Mouse (Mus musculus): ENCODE data around the gene Usp47. TPM values are rescaled to one million over a fixed set of nuclear protein-coding genes. Genes with fewer than 3 reads are reported as not detected.

The Usp47 gene
- total and polyA plus RNA-seq, 3 experiments = 37.3 to 122 (median 47.8) TPM

DNA sequence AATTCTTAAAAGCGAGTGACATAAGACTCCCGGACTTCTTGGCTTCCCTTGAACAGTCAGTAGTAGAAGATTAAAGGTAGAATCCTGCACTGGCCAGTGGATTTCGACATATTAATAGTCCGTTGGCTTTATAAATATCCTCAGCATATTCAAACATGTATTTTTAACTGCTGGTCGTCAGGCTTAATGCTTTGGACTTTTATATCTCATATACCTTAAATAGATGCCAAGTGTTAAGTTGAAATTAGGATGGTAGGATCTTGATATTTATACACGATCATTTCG is 1.1 kb downstream of the Usp47 start:
- Histone ChIP-seq H3K4me3 (ENCODE audit: control insufficient read depth in 1 of 2, insufficient read depth in 1 of 2, low read depth in 2 of 2, low read length in 2 of 2) (peak overlapping the region; percentile 74 to 95), H3K27ac (ENCODE audit: control insufficient read depth, low read depth, low read length) (peak overlapping the region; percentile 86), H3K9me3 (replicated peaks; ENCODE audit: insufficient read depth, low read length) (no peaks in the 10 kb centered on the region), H3K36me3 (ENCODE audit: control insufficient read depth in 1 of 2, insufficient read depth in 2 of 2, low read length in 2 of 2) (peaks cover 0 to 28% of the 10 kb centered on the region in 2 experiments; a peak in 2 of 4 replicates), H3K27me3 (ENCODE audit: control insufficient read depth in 1 of 2, insufficient read depth in 2 of 2, low read length in 2 of 2) (no peaks in the 10 kb centered on the region), H3K79me2 (ENCODE audit: control insufficient read depth, insufficient read depth, low read length, poor library complexity) (peaks cover 56% of the 10 kb centered on the region), H3K4me1 (ENCODE audit: control insufficient read depth in 1 of 2, insufficient read depth in 2 of 2, low read length in 2 of 2) (peaks cover 8 to 9% of the 10 kb centered on the region in 2 experiments), H3K9ac (ENCODE audit: control insufficient read depth, low read depth, low read length, poor library complexity, severe bottlenecking) (peak overlapping the region; percentile 90)
- DNase-seq (ENCODE audit: low read depth, low spot score) = no peak
- TF ChIP-seq CHD1 (IDR thresholded peaks at IDR 0.05; ENCODE audit: low read depth, low read length) (no peak), NRF1 (IDR thresholded peaks at IDR 0.05; ENCODE audit: insufficient read depth, low read depth, low read length, poor library complexity, severe bottlenecking) (no peak), BHLHE40 (IDR thresholded peaks at IDR 0.05; ENCODE audit: borderline replicate concordance, low read depth, low read length) (no peak), USF2 (IDR thresholded peaks at IDR 0.05; ENCODE audit: borderline replicate concordance in 1 of 2, insufficient read depth in 1 of 2, low read depth in 1 of 2, low read length in 2 of 2) (no peak), EP300 (IDR thresholded peaks at IDR 0.05; ENCODE audit: low read depth in 1 of 2, low read length in 2 of 2) (no peak), UBTF (IDR thresholded peaks at IDR 0.05; ENCODE audit: borderline replicate concordance, insufficient read depth, low read depth, low read length) (no peak), MAZ (IDR thresholded peaks at IDR 0.05; ENCODE audit: low read depth, low read length) (no peak), ZC3H11A (IDR thresholded peaks at IDR 0.05; ENCODE audit: low read depth, low read length) (no peak), CHD2 (IDR thresholded peaks at IDR 0.05; ENCODE audit: low read length) (no peak), POLR2AphosphoS5 (IDR thresholded peaks at IDR 0.05; ENCODE audit: borderline replicate concordance, low read depth, low read length) (no peak), ZKSCAN1 (IDR thresholded peaks at IDR 0.05; ENCODE audit: low read depth, low read length) (no peak), ELF1 (IDR thresholded peaks at IDR 0.05; ENCODE audit: low read depth, low read length) (no peak), MYB (IDR thresholded peaks at IDR 0.05; ENCODE audit: low read depth, low read length) (no peak), KAT2A (conservative IDR thresholded peaks at IDR 0.05; ENCODE audit: low read depth, low read length) (no peak), CTCF (IDR thresholded peaks at IDR 0.05 in 2 of 3, conservative IDR thresholded peaks at IDR 0.05 in 1 of 3; ENCODE audit: control insufficient read depth in 1 of 3, insufficient read depth in 1 of 3, low read depth in 2 of 3, low read length in 3 of 3, poor library complexity in 1 of 3, severe bottlenecking in 1 of 3) (no peak), TBP (IDR thresholded peaks at IDR 0.05; ENCODE audit: low read depth, low read length) (no peak), ZNF384 (IDR thresholded peaks at IDR 0.05; ENCODE audit: low read depth, low read length) (no peak)

DNA sequence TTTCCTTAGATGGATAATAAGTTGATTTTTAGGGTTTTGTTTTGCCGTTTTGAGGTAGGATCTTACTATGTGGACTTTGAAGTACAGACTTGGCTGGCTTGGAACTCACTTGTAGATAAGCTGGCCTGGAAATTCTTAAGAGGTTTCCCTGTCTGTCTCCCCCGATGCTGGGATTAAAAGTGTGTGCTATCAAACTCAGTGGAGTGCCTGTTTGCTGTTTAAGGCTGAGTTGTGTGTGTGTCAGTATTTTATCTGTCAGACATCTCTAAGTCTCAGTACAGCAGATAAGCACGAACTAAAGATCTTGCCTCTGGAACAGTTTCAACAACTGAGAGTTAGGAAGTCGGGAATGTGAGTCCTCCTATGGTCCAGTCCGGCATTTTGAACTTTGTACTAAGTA is 1.6 kb downstream of the Usp47 start:
- Histone ChIP-seq H3K4me3 (ENCODE audit: control insufficient read depth in 1 of 2, insufficient read depth in 1 of 2, low read depth in 2 of 2, low read length in 2 of 2) (peak overlapping the region; percentile 50 to 95), H3K9ac (ENCODE audit: control insufficient read depth, low read depth, low read length, poor library complexity, severe bottlenecking) (peak overlapping the region; percentile 90), H3K4me1 (ENCODE audit: control insufficient read depth in 1 of 2, insufficient read depth in 2 of 2, low read length in 2 of 2) (peaks cover 8 to 9% of the 10 kb centered on the region in 2 experiments), H3K27ac (ENCODE audit: control insufficient read depth, low read depth, low read length) (no peak overlapping the region), H3K9me3 (replicated peaks; ENCODE audit: insufficient read depth, low read length) (no peaks in the 10 kb centered on the region), H3K27me3 (ENCODE audit: control insufficient read depth in 1 of 2, insufficient read depth in 2 of 2, low read length in 2 of 2) (no peaks in the 10 kb centered on the region), H3K79me2 (ENCODE audit: control insufficient read depth, insufficient read depth, low read length, poor library complexity) (peaks cover 60% of the 10 kb centered on the region), H3K36me3 (ENCODE audit: control insufficient read depth in 1 of 2, insufficient read depth in 2 of 2, low read length in 2 of 2) (peaks cover 0 to 31% of the 10 kb centered on the region in 2 experiments; a peak in 2 of 4 replicates)
- TF ChIP-seq MAZ (IDR thresholded peaks at IDR 0.05; ENCODE audit: low read depth, low read length) = no peak
- peak; percentile 52 for TF ChIP-seq GATA1 (IDR thresholded peaks at IDR 0.05; ENCODE audit: low read depth, low read length)
- DNase-seq (ENCODE audit: low read depth, low spot score) = peak; percentile 42

All from MEL (cell line).